Mouse (Mus musculus) Patski (cell line): ENCODE measurements at regions not wholly inside any gene's neighbourhood (a gene's known extent, or its start where the extent isn't known, plus 50 kb on each side); places are given as distances from the start of the nearest gene placed in this dataset.
"Not testable (repeated sequence)": the region's sequence is repeated elsewhere in the genome, so short reads cannot be mapped to it uniquely, and the experiment has no call there.

Experiments used
- ATAC-seq: fragments of 100-300 bp; one replicate; pipeline ENCODE4 v1.8.0; 2021
- CTCF ChIA-PET: fragments of 350-600 bp; sonication (Branson Sonifier 250); formaldehyde crosslinking; loops from one replicate; lab custom pipeline; 2022; ENCODE audit warnings: inconsistent platforms; lab: Charles Lee
- POLR2A ChIA-PET: fragments of 350-600 bp; sonication (Branson Sonifier 250); formaldehyde crosslinking; loops from one replicate; lab custom pipeline; 2022; ENCODE audit warnings: antibody characterized with exemption, inconsistent platforms; lab: Charles Lee
- DNase-seq: peaks from one replicate; pipeline ENCODE4 v3.0.0-alpha.2; 2011; ENCODE audit warnings: low read depth, low spot score
- H3K27me3 ChIP-seq: fragments of 371-371 bp; one replicate; pipeline ENCODE4 v1.5.1; 2021
- CTCF ChIP-seq: fragments of 100-300 bp; IDR thresholded peaks from one replicate; pipeline ENCODE4 v1.5.1; 2021
- in situ Hi-C: fragments of 300-500 bp; cut with MboI; formaldehyde crosslinking; loops from 3 replicates; pipeline ENCODE4 v1.11.1; 2018; ENCODE audit warnings: low pct_unique_long_range_greater_than_20kb, mixed read lengths

- POLR2A ChIA-PET = no interaction called here
- DNase-seq (no peak), ATAC-seq (no peak)
- TF ChIP-seq CTCF = no peak
- in situ Hi-C loops = loop anchor here (5.0 to 25.0 kb wide), 5 partner anchors 312 to 790 kb away; partner anchors contain the start of genes Atp6v0e2 and Gimap3
- H3K27me3 ChIP-seq = peaks cover 33% of the 10 kb centered on the region
- CTCF ChIA-PET = no interaction called here
These were observed 88.8 kb upstream of the Zfp746 start for GRCm38 (mm10) chr6:48175234-48175633.

GRCm38 (mm10) chr6:48172769-48173168 is 86.4 kb upstream of the Zfp746 start:
- POLR2A ChIA-PET, ATAC-seq, DNase-seq, CTCF ChIA-PET: not testable (repeated sequence)
- H3K27me3 ChIP-seq = peaks cover 33% of the 10 kb centered on the region
- in situ Hi-C loops = loop anchor here (10.0 kb wide), 1 partner anchor 792 kb away; no protein-coding TSS in a partner anchor

- ChIA-PET POLR2A (no interaction called here), CTCF (no interaction called here)
- in situ Hi-C loops = no loop called here
- DNase-seq (no peak), ATAC-seq (no peak)
- TF ChIP-seq CTCF = no peak
- H3K27me3 ChIP-seq = peaks cover 26% of the 10 kb centered on the region
These were observed 50.5 kb upstream of the Zfp746 start for GRCm38 (mm10) chr6:48136851-48137250.
